Comparison of ENCODE assay signal across 7 mouse cellular contexts in genomic region chr7:139389213-139389761, GRCm38 (mm10). TPM values are rescaled to one million over a fixed set of nuclear protein-coding genes. Genes with fewer than 3 reads are reported as not detected.
A peak's percentile ranks its signal among the peaks of the same experiment; 100 is the strongest.
DNase-seq lines count a peak whose midpoint lies in the region; ATAC-seq and TF ChIP-seq lines count a peak whose summit lies in the region.

No protein-coding gene starts in this region.

- peak overlapping the region; percentile 78 for H3K27ac ChIP-seq in heart, embryonic 16.5 days (ENCODE audit: low read length)
- peak overlapping the region; percentile 5 for H3K27ac ChIP-seq in liver, adult 2 months (replicated peaks; ENCODE audit: insufficient read depth, low read depth, low read length)
- peak overlapping the region; percentile 48 for H3K27ac ChIP-seq in neural tube, embryonic 14.5 days (ENCODE audit: low read depth, low read length)

- peak overlapping the region; percentile 83 for H3K9ac ChIP-seq in heart, embryonic 16.5 days (ENCODE audit: low read length)
- peak overlapping the region; percentile 97 for H3K9ac ChIP-seq in liver, adult 2 months (ENCODE audit: low read depth, low read length)
- peak overlapping the region; percentile 89 for H3K9ac ChIP-seq in neural tube, embryonic 14.5 days (replicated peaks; ENCODE audit: low read depth, low read length)

- peaks cover 21% of the 10 kb centered on the region; the same call in 1 of the 2 replicates for H3K79me2 ChIP-seq in liver, adult 2 months (ENCODE audit: control insufficient read depth, insufficient read depth, low read length)

- H3K4me3 ChIP-seq in heart, embryonic 16.5 days (ENCODE audit: low read length), result peak overlapping the region; percentile 71
- H3K4me3 ChIP-seq in liver, adult 2 months (ENCODE audit: insufficient read depth, low read depth, low read length), result peak overlapping the region; percentile 97
- peak overlapping the region; percentile 84 for H3K4me3 ChIP-seq in neural tube, embryonic 14.5 days (ENCODE audit: low read depth, low read length)

- no peaks in the 10 kb centered on the region for H3K27me3 ChIP-seq in heart, embryonic 16.5 days (ENCODE audit: control insufficient read depth, insufficient read depth, low read length)
- no peaks in the 10 kb centered on the region for H3K27me3 ChIP-seq in liver, adult 2 months (ENCODE audit: control insufficient read depth, insufficient read depth, low read length)
- no peaks in the 10 kb centered on the region for H3K27me3 ChIP-seq in neural tube, embryonic 14.5 days (ENCODE audit: control insufficient read depth, insufficient read depth, low read length)

- H3K4me1 ChIP-seq in heart, embryonic 16.5 days (ENCODE audit: control insufficient read depth, insufficient read depth, low read length), result peaks cover 46% of the 10 kb centered on the region
- H3K4me1 ChIP-seq in liver, adult 2 months (ENCODE audit: control insufficient read depth, insufficient read depth, low read length), result peaks cover 7% of the 10 kb centered on the region
- peaks cover 17% of the 10 kb centered on the region; the same call in 1 of the 2 replicates for H3K4me1 ChIP-seq in neural tube, embryonic 14.5 days (ENCODE audit: control insufficient read depth, insufficient read depth, low read length)

- H3K4me2 ChIP-seq in heart, embryonic 16.5 days (ENCODE audit: low read depth, low read length), result peak overlapping the region; percentile 81
- H3K4me2 ChIP-seq in neural tube, embryonic 14.5 days (ENCODE audit: low read depth, low read length), result peak overlapping the region; percentile 58

- under 1% methylated on average over 51 of the region's 53 CpGs for WGBS in heart, embryonic 16.5 days
- WGBS in liver, adult 2 months, result 2% methylated on average over 38 of the region's 53 CpGs
- WGBS in neural tube, embryonic 14.5 days, result under 1% methylated on average over 37 of the region's 53 CpGs

- TF ChIP-seq POLR2A in liver, adult 2 months (IDR thresholded peaks at IDR 0.05; ENCODE audit: extremely low read depth, insufficient read depth, low read length), result no peak

- no peaks in the 10 kb centered on the region for H3K9me3 ChIP-seq in heart, embryonic 16.5 days (replicated peaks; ENCODE audit: control insufficient read depth, low read length)
- H3K9me3 ChIP-seq in neural tube, embryonic 14.5 days (ENCODE audit: control insufficient read depth, low read length), result no peaks in the 10 kb centered on the region

- TF ChIP-seq CTCF in liver, adult 2 months (IDR thresholded peaks at IDR 0.05; ENCODE audit: low read depth, low read length), result 0 out of 2 replicates have a peak, but pooled peaks have one; percentile 3

- H3K36me3 ChIP-seq in heart, embryonic 16.5 days (ENCODE audit: control insufficient read depth, insufficient read depth), result no peaks in the 10 kb centered on the region
- no peaks in the 10 kb centered on the region for H3K36me3 ChIP-seq in liver, adult 2 months (ENCODE audit: control insufficient read depth, insufficient read depth, low read length)
- H3K36me3 ChIP-seq in neural tube, embryonic 14.5 days (ENCODE audit: control insufficient read depth, insufficient read depth, low read length), result no peaks in the 10 kb centered on the region

- peak; percentile 32 for DNase-seq in ovary, postnatal 14 days (ENCODE audit: low spot score)
- DNase-seq in ovary, postnatal 10 days (ENCODE audit: low spot score), result no peak
- peak; percentile 81 for DNase-seq in cerebellum, adult 9-11 months
- no peak for DNase-seq in liver, adult 2 months (ENCODE audit: extremely low read depth, low read depth, low spot score)
- no peak for DNase-seq in natural killer cell, adult 2 months (ENCODE audit: low spot score in 2 of 2)

- peak; percentile 10 for ATAC-seq in heart, embryonic 16.5 days (replicated peaks; ENCODE audit: extremely low read depth, insufficient read depth, low FRiP score)
- ATAC-seq in neural tube, embryonic 14.5 days (ENCODE audit: low read depth), result peak; percentile 13

RNA-seq across cellular contexts. Expression of gene Inpp5a, which starts 0.4 kb away (rescaled TPM):
- polyA plus RNA-seq in heart, embryonic 16.5 days (2015; fragmentation: Nextera tagmentation; extraction: Ambion mirVana), result 47.4 and 54.8 TPM in 2 replicates
- 8.8 and 10.5 TPM in 2 replicates for total RNA-seq in liver, adult 2 months (2014; rRNA removed)
- polyA plus RNA-seq in liver, adult 2 months (2012; rRNA removed), result 7.9 and 8.4 TPM in 2 replicates
- polyA plus RNA-seq in neural tube, embryonic 14.5 days (2014; fragmentation: Nextera tagmentation; extraction: Ambion mirVana), result 25.3 and 26.9 TPM in 2 replicates

Comparison
In these comparisons a context has a peak if more than half of its experiments do, and no peak if none do; other contexts are left out.
1. DNase-seq: peak in ovary, postnatal 14 days (single experiment) and cerebellum, adult 9-11 months (single experiment); none in ovary, postnatal 10 days (single experiment), liver, adult 2 months (single experiment) and natural killer cell, adult 2 months (0 of 2).
2. H3K27ac ChIP-seq: peak in every context shown above with its lines; median percentile 78 in heart, embryonic 16.5 days; 48 in neural tube, embryonic 14.5 days; 5 in liver, adult 2 months.
3. Peak in every context shown above with its lines, with median percentiles within 50 percentile points of each other: H3K4me3 ChIP-seq and H3K9ac ChIP-seq.